In genomic region chr16:33621836-33622235, GRCm38 (mm10) we compare ENCODE assay signal across 25 mouse cellular contexts.
"Had no signal": no experiment of that assay in that cellular context is flagged by ENCODE, and none has a peak within 500 bp of the region (broad histone marks: within the 10 kb centered on the region; RNA-seq: fewer than 3 reads in every experiment).

No protein-coding gene starts in this region.

- H3K4me2 ChIP-seq: kidney, embryonic 15.5 days; limb, embryonic 12.5 days; limb, embryonic 15.5 days; liver, embryonic 11.5 days; lung, embryonic 14.5 days; midbrain, embryonic 11.5 days; neural tube, embryonic 12.5 days; neural tube, embryonic 15.5 days had no signal

- H3K4me3 ChIP-seq: kidney, embryonic 15.5 days; left cerebral cortex, adult 2 months; limb, embryonic 12.5 days; limb, embryonic 15.5 days; megakaryocyte, embryonic 14.5 days; neural tube, embryonic 12.5 days; neural tube, embryonic 15.5 days had no signal

- H3K36me3 ChIP-seq: kidney, embryonic 15.5 days; limb, embryonic 12.5 days; limb, embryonic 15.5 days; neural tube, embryonic 12.5 days; neural tube, embryonic 15.5 days had no signal

- H3K27ac ChIP-seq: kidney, embryonic 15.5 days; left cerebral cortex, adult 2 months; limb, embryonic 12.5 days; limb, embryonic 15.5 days; liver, embryonic 14.5 days; macrophage; neural tube, embryonic 12.5 days; neural tube, embryonic 15.5 days had no signal

- H3K9ac ChIP-seq: kidney, embryonic 15.5 days; limb, embryonic 12.5 days; limb, embryonic 15.5 days; liver, embryonic 14.5 days; liver, postnatal 0 days; lung, embryonic 14.5 days; neural tube, embryonic 12.5 days; neural tube, embryonic 15.5 days had no signal

- DNase-seq: kidney, adult 11 months; kidney, adult 8-10 months; kidney, postnatal 10 days; kidney, postnatal 36 days; layer of hippocampus, postnatal 36 days; liver, postnatal 0 days; lung, embryonic 14.5 days; midbrain, embryonic 14.5 days; right cerebral cortex, adult 18-20 months; right cerebral cortex, postnatal 14 days; spleen, adult 18-20 months; thymus, adult 18-20 months; thymus, postnatal 4 days had no signal

- H3K27me3 ChIP-seq: kidney, embryonic 15.5 days; limb, embryonic 12.5 days; limb, embryonic 15.5 days; neural tube, embryonic 12.5 days; neural tube, embryonic 15.5 days had no signal

- H3K9me3 ChIP-seq: kidney, embryonic 15.5 days; limb, embryonic 15.5 days; neural tube, embryonic 12.5 days; neural tube, embryonic 15.5 days had no signal

- ATAC-seq: liver, postnatal 0 days; lung, postnatal 0 days had no signal

- H3K4me1 ChIP-seq: kidney, embryonic 15.5 days; limb, embryonic 12.5 days; limb, embryonic 15.5 days; megakaryocyte, embryonic 14.5 days; neural tube, embryonic 12.5 days; neural tube, embryonic 15.5 days had no signal
